Mouse (Mus musculus) olfactory bulb, adult 2 months (tissue): ENCODE measurements around the gene Cd300e.

Source experiments
- CTCF ChIP-seq: fragments of 200-500 bp; IDR thresholded peaks from 2 replicates; pipeline ENCODE4 v1.5.1; 2012; ENCODE audit warnings: low read depth, mild to moderate bottlenecking, low read length, moderate library complexity; ENCODE audit not compliant: insufficient read depth
- POLR2A ChIP-seq: fragments of 200-500 bp; IDR thresholded peaks from 2 replicates; pipeline ENCODE4 v1.6.1; 2012; ENCODE audit warnings: mild to moderate bottlenecking, low read depth, low read length, moderate library complexity; ENCODE audit not compliant: insufficient read depth

GRCm38 (mm10) chr11:115092140-115092539 lies 30.2 kb upstream of the Cd300e start:
- no peak for TF ChIP-seq POLR2A
- TF ChIP-seq CTCF, result no peak
